Comparison of ENCODE assay signal across 22 mouse cellular contexts in genomic region chr2:104200211-104200610, GRCm38 (mm10).
"Had no signal": no experiment of that assay in that cellular context is flagged by ENCODE, and none has a peak within 500 bp of the region (broad histone marks: within the 10 kb centered on the region; RNA-seq: fewer than 3 reads in every experiment).

No protein-coding gene starts in this region.

- DNase-seq: kidney, adult 8-10 months; kidney, postnatal 10 days; kidney, postnatal 36 days; layer of hippocampus, postnatal 36 days; left cerebral cortex, postnatal 4 days; liver, postnatal 0 days; lung, postnatal 14 days; lung, postnatal 4 days; retina, postnatal 1 day; right cerebral cortex, postnatal 25 days; spleen, adult 18-20 months; thymus, postnatal 25 days had no signal

- H3K9ac ChIP-seq: limb, embryonic 12.5 days; limb, embryonic 15.5 days; liver, embryonic 14.5 days; liver, postnatal 0 days; lung, embryonic 15.5 days; neural tube, embryonic 13.5 days; stomach, embryonic 15.5 days had no signal

- H3K4me1 ChIP-seq: lung, embryonic 15.5 days; neural tube, embryonic 13.5 days; stomach, embryonic 15.5 days had no signal

- H3K27me3 ChIP-seq: limb, embryonic 12.5 days; limb, embryonic 15.5 days; lung, embryonic 15.5 days; neural tube, embryonic 13.5 days; stomach, embryonic 15.5 days had no signal

- H3K9me3 ChIP-seq: limb, embryonic 12.5 days; limb, embryonic 15.5 days; lung, embryonic 15.5 days; neural tube, embryonic 13.5 days; stomach, embryonic 15.5 days had no signal

- ATAC-seq: liver, postnatal 0 days; midbrain, embryonic 16.5 days had no signal

- H3K4me2 ChIP-seq: limb, embryonic 12.5 days; limb, embryonic 15.5 days; liver, embryonic 11.5 days; lung, embryonic 15.5 days; midbrain, embryonic 11.5 days; neural tube, embryonic 13.5 days; stomach, embryonic 15.5 days had no signal

- H3K27ac ChIP-seq: limb, embryonic 12.5 days; limb, embryonic 15.5 days; liver, embryonic 14.5 days; lung, embryonic 15.5 days; neural tube, embryonic 13.5 days; stomach, embryonic 15.5 days had no signal

- H3K36me3 ChIP-seq: limb, embryonic 12.5 days; limb, embryonic 15.5 days; lung, embryonic 15.5 days; stomach, embryonic 15.5 days had no signal

- H3K4me3 ChIP-seq: limb, embryonic 12.5 days; limb, embryonic 15.5 days; lung, embryonic 15.5 days; myocyte; neural tube, embryonic 13.5 days; stomach, embryonic 15.5 days had no signal
